Mouse (Mus musculus) layer of hippocampus, adult 9-11 months (tissue): ENCODE measurements around the gene Dock4.

ENCODE experiments used
- DNase-seq: peaks from one replicate; pipeline ENCODE4 v3.0.0; 2022

The Dock4 gene

GRCm38 (mm10) chr12:40512370-40512693, 66.6 kb downstream of the Dock4 start:
- DNase-seq: no peak

- no peak for DNase-seq
Observed at GRCm38 (mm10) chr12:40512994-40513393, 67.2 kb downstream of the Dock4 start.

GRCm38 (mm10) chr12:40514021-40514420, 68.3 kb downstream of the Dock4 start:
- no peak for DNase-seq

- no peak for DNase-seq
Observed at GRCm38 (mm10) chr12:40522468-40522867, 76.7 kb downstream of the Dock4 start.

- DNase-seq: no peak
Observed at GRCm38 (mm10) chr12:40523020-40523419, 77.3 kb downstream of the Dock4 start.

- no peak for DNase-seq
Observed at GRCm38 (mm10) chr12:40525045-40525444, 79.3 kb downstream of the Dock4 start.

- DNase-seq: peak; percentile 75
Observed at GRCm38 (mm10) chr12:40535655-40536618, 90.2 kb downstream of the Dock4 start.

GRCm38 (mm10) chr12:40537826-40538225, 92.1 kb downstream of the Dock4 start:
- no peak for DNase-seq

GRCm38 (mm10) chr12:40538318-40538717, 92.6 kb downstream of the Dock4 start:
- no peak for DNase-seq

- no peak for DNase-seq
Observed at GRCm38 (mm10) chr12:40538780-40539179, 93.0 kb downstream of the Dock4 start.

- no peak for DNase-seq
Observed at GRCm38 (mm10) chr12:40544273-40544672, 98.5 kb downstream of the Dock4 start.

- no peak for DNase-seq
Observed at GRCm38 (mm10) chr12:40546827-40547226, 101.1 kb downstream of the Dock4 start.

GRCm38 (mm10) chr12:40551317-40551716, 105.6 kb downstream of the Dock4 start:
- no peak for DNase-seq

GRCm38 (mm10) chr12:40552201-40552600, 106.4 kb downstream of the Dock4 start:
- no peak for DNase-seq

- no peak for DNase-seq
Observed at GRCm38 (mm10) chr12:40553929-40554328, 108.2 kb downstream of the Dock4 start.

- no peak for DNase-seq
Observed at GRCm38 (mm10) chr12:40554941-40555511, 109.3 kb downstream of the Dock4 start.

GRCm38 (mm10) chr12:40558600-40558999, 112.8 kb downstream of the Dock4 start:
- DNase-seq: no peak

GRCm38 (mm10) chr12:40559103-40559502, 113.4 kb downstream of the Dock4 start:
- DNase-seq: peak; percentile 84

- no peak for DNase-seq
Observed at GRCm38 (mm10) chr12:40563703-40564102, 118.0 kb downstream of the Dock4 start.

GRCm38 (mm10) chr12:40564261-40564660, 118.5 kb downstream of the Dock4 start:
- no peak for DNase-seq

- DNase-seq: no peak
Observed at GRCm38 (mm10) chr12:40568365-40568885, 122.7 kb downstream of the Dock4 start.

GRCm38 (mm10) chr12:40568971-40569968, 123.5 kb downstream of the Dock4 start:
- no peak for DNase-seq

GRCm38 (mm10) chr12:40570250-40570649, 124.5 kb downstream of the Dock4 start:
- DNase-seq: no peak
